Mouse (Mus musculus): ENCODE results near the gene Izumo2.

The Izumo2 gene

GRCm38 (mm10) chr7:44768129-44768528 is 59.6 kb downstream of the Izumo2 start:
- DNase-seq (ENCODE audit: low spot score), result no peak

Measured in spleen, adult 12 weeks (tissue).